Mouse (Mus musculus) midbrain, embryonic 11.5 days (tissue): Measurements from ENCODE around the gene Sptan1. TPM values are rescaled to one million over a fixed set of nuclear protein-coding genes. Genes with fewer than 3 reads are reported as not detected.

Experiments used
- ATAC-seq: fragments of 200-750 bp; cut with Nextera tagmentation; 2 replicates; pipeline ENCODE4 v1.8.0; 2017; ENCODE audit warnings: moderate TSS enrichment, moderate library complexity; ENCODE audit not compliant: low FRiP score
- DNase-seq: peaks from one replicate; pipeline ENCODE4 v3.0.0; 2015; ENCODE audit warnings: low spot score; ENCODE audit errors: missing footprints
- H3K27ac ChIP-seq: fragments of 300-500 bp; sonication (generic); 2 replicates; pipeline ENCODE4 v1.5.1; 2014; ENCODE audit warnings: low read depth, low read length
- H3K27me3 ChIP-seq: fragments of 300-500 bp; sonication (generic); 2 replicates; pipeline ENCODE4 v1.6.1; 2014; ENCODE audit warnings: mild to moderate bottlenecking, low read length, moderate library complexity, mixed read lengths; ENCODE audit not compliant: control insufficient read depth, insufficient read depth
- H3K36me3 ChIP-seq: fragments of 300-500 bp; sonication (generic); 2 replicates; pipeline ENCODE4 v1.6.1; 2014; ENCODE audit warnings: mild to moderate bottlenecking, low read length, moderate library complexity, mixed read lengths; ENCODE audit not compliant: control insufficient read depth, insufficient read depth
- H3K4me1 ChIP-seq: fragments of 300-500 bp; sonication (generic); 2 replicates; pipeline ENCODE4 v1.6.1; 2014; ENCODE audit warnings: low read length; ENCODE audit not compliant: control insufficient read depth, insufficient read depth
- H3K4me2 ChIP-seq: fragments of 300-500 bp; sonication (generic); 2 replicates; pipeline ENCODE4 v1.6.1; 2014; ENCODE audit warnings: mild to moderate bottlenecking, moderate library complexity
- H3K4me3 ChIP-seq: fragments of 300-500 bp; sonication (generic); 2 replicates; pipeline ENCODE4 v1.5.1; 2014; ENCODE audit warnings: low read depth, low read length
- H3K9ac ChIP-seq: fragments of 300-500 bp; sonication (generic); 2 replicates; pipeline ENCODE4 v1.6.1; 2014; ENCODE audit warnings: low read length
- H3K9me3 ChIP-seq: fragments of 300-500 bp; sonication (generic); 2 replicates; pipeline ENCODE4 v1.6.1; 2016; ENCODE audit warnings: low read length; ENCODE audit not compliant: control insufficient read depth
- WGBS: fragments of 180-500 bp; shearing (Covaris S2); extraction: QIAGEN DNeasy Blood & Tissue Kit; methylation state at CpG from one replicate; pipeline ENCODE4 v1.1.7; 2014; 5-methylcytosine and 5-hydroxymethylcytosine counted together
- polyA plus RNA-seq: library from polyadenylated mRNA; unstranded; fragments of >200 nt; fragmentation: Nextera tagmentation; extraction: Ambion mirVana; gene quantifications from 2 replicates; pipeline ENCODE4 v1.2.1, GENCODE M21; 2014

Gene Sptan1
- polyA plus RNA-seq, 1 experiment from 2014 or later = 136 TPM

DNA sequence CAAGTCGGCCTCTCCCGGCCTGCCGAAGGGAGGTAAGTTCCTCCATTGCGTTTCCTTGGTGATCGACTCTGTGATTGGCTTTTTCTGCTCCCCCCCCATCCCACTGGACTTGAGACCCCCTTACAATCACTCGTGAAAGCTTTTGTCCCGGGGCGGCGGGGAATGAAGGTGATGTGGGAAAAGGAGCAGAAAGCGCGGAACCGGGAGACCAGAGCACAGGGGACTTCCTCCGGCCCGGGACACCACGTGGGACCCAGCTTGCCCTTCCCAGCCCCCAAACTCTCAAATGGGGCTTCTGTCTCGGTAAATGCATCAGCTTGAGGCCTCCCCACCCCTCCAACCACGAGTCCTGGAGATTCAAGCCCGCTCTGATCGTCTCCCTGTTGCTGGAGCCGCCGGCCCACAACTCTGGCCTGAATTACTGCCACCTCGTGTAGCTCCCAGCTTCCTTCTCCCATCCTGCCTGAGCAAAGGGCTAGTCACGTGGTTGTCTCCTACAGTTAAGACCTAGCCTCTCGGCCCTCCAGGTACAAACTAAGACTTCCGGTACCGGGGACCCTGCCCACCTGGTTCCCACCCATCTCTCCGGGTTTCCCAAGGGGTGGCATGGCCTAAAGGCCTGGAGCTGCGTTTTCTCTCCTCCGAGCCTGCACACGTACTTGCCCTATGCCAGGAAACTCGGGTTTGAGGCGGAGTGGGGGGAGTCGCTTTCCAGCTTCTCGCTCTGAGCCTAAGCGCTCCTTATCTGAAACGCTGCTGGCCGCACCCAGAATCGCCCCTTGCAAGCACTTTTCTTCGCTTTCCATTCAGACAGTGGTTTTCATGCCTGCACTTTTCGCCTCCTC lies 97.1 kb downstream of the Sptan1 start:
- H3K27ac ChIP-seq = peak overlapping the region; percentile 87
- H3K9ac ChIP-seq = peak overlapping the region; percentile 81
- no peaks in the 10 kb centered on the region for H3K36me3 ChIP-seq
- H3K9me3 ChIP-seq = no peaks in the 10 kb centered on the region
- H3K27me3 ChIP-seq = no peaks in the 10 kb centered on the region
- peak overlapping the region; percentile 65 for H3K4me3 ChIP-seq
- H3K4me2 ChIP-seq = peak overlapping the region; percentile 95
- under 1% methylated on average over 40 of the region's 40 CpGs for WGBS
- peaks cover 28% of the 10 kb centered on the region for H3K4me1 ChIP-seq
- peak; percentile 98 for DNase-seq
- 0 out of 2 replicates have a peak, but pooled peaks have one; percentile 12 for ATAC-seq

DNA sequence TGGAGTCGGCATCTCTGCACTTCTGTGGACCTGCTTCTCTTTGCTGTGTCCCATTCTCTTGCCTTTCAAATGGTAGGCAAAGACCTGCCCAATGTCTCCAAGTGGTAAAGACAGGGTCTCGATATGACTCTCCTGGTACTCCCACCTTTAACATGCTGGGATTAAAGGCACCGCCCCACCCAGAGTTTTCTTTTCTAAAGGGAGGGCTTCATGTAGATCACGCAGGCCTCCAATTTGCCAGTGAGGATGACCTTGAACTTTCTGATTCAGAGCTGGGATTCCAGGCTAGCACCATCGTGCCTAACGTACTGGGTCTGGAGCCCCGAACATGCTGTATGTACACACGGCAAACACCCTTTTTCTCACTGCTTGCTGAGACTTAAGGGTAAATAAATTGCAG lies 97.9 kb downstream of the Sptan1 start:
- ATAC-seq (no peak), DNase-seq (no peak)
- Histone ChIP-seq H3K36me3 (peaks cover 1% of the 10 kb centered on the region; the same call in 1 of the 2 replicates), H3K4me2 (peak overlapping the region; percentile 95), H3K9me3 (no peaks in the 10 kb centered on the region), H3K27me3 (no peaks in the 10 kb centered on the region), H3K4me3 (peak overlapping the region; percentile 65), H3K9ac (peak overlapping the region; percentile 81), H3K4me1 (peaks cover 30% of the 10 kb centered on the region), H3K27ac (peak overlapping the region; percentile 87; the same call in 1 of the 2 replicates)
- 2% methylated on average over 8 of the region's 8 CpGs for WGBS

DNA sequence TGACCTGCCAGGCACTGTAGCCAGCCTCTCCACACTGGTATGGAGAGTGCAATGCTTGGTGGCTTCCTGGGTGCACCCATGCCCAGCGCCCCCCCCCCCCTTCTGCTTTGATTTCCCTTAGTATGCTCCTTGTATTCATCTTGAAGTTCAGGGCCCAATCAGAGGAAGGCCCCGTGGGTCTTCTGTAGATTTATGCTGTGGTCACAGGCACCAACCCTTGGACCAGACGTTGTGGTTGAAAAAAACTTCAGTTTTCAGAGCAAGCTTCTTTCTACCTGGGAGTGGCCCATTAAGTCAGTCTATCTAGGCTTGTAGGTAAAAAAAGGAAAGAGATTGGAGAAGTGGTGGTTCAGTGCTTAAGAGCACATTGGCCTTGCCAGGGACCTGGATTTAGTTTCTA lies 98.4 kb downstream of the Sptan1 start:
- ATAC-seq (no peak), DNase-seq (no peak)
- Histone ChIP-seq H3K4me3 (peak overlapping the region; percentile 65), H3K27me3 (no peaks in the 10 kb centered on the region), H3K27ac (no peak overlapping the region), H3K36me3 (peaks cover 2% of the 10 kb centered on the region; the same call in 1 of the 2 replicates), H3K9me3 (no peaks in the 10 kb centered on the region), H3K4me2 (peak overlapping the region; percentile 95), H3K4me1 (peaks cover 32% of the 10 kb centered on the region), H3K9ac (peak overlapping the region; percentile 81)
- WGBS = 7% methylated on average over 2 of the region's 3 CpGs

- no peak for ATAC-seq
- peaks cover 32% of the 10 kb centered on the region for H3K4me1 ChIP-seq
- H3K27ac ChIP-seq = no peak overlapping the region
- H3K9me3 ChIP-seq = no peaks in the 10 kb centered on the region
- peak overlapping the region; percentile 65; the same call in 1 of the 2 replicates for H3K4me3 ChIP-seq
- peak overlapping the region; percentile 95 for H3K4me2 ChIP-seq
- H3K27me3 ChIP-seq = no peaks in the 10 kb centered on the region
- H3K9ac ChIP-seq = peak overlapping the region; percentile 81
- DNase-seq = no peak
- WGBS = 48% methylated on average over 3 of the region's 3 CpGs
- peaks cover 5% of the 10 kb centered on the region; the same call in 1 of the 2 replicates for H3K36me3 ChIP-seq
These were observed 98.9 kb downstream of the Sptan1 start for GRCm38 (mm10) chr2:30064298-30064697.

- H3K4me2 ChIP-seq = peak overlapping the region; percentile 59
- DNase-seq = peak; percentile 99
- H3K27ac ChIP-seq = peak overlapping the region; percentile 99
- H3K36me3 ChIP-seq = peaks cover 11% of the 10 kb centered on the region; the same call in 1 of the 2 replicates
- peak overlapping the region; percentile 100 for H3K4me3 ChIP-seq
- no peaks in the 10 kb centered on the region for H3K27me3 ChIP-seq
- peak overlapping the region; percentile 100 for H3K9ac ChIP-seq
- peaks cover 32% of the 10 kb centered on the region for H3K4me1 ChIP-seq
- peak; percentile 94 for ATAC-seq
- 0% methylated on average over 33 of the region's 101 CpGs for WGBS
- H3K9me3 ChIP-seq = no peaks in the 10 kb centered on the region
These were observed 100.9 kb downstream of the Sptan1 start for GRCm38 (mm10) chr2:30066046-30066901.

DNA sequence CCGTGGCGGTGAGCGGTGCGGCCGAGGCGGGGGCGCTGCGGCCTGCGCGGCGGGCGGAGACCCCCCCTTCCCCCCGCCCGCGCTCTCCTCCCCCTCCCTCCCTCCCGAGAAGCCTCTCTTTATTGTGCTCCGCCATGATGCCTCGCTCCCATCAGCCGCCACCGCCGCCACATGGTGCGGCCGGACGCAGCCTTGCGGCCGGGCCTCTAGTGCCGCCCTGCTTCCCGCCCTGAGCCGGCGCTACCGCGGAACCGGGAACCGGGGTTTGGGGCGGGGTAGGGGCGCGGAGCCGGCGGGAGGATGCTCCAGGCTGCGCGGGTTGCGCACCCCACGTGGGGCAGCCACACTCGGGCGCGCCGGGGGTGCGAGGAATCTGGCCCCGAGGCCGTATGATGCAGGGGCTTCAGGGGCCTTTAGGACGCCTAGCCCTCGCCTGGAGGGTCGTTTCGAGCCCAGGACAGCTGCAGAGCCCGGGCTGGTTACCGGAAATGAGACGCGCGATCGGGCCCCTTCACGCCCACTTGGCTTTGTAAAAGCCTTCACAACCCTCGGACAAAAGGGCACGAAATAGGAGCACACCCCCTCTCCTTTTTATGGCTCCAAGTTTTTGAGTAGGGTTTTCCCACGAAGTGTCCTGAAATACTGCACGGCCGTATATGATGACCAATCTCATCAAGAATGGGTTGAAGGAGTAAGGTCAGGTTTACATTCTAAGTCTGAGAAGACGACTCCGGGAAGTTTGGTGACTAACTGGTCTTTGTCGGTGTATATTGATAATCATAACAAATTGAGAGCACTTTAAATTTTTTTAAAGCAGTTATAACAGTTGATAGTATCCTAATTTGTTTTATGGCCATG lies 101.9 kb downstream of the Sptan1 start:
- Histone ChIP-seq H3K4me3 (peak overlapping the region; percentile 100), H3K4me2 (peak overlapping the region; percentile 64), H3K27me3 (no peaks in the 10 kb centered on the region), H3K9ac (peak overlapping the region; percentile 100), H3K9me3 (no peaks in the 10 kb centered on the region), H3K4me1 (peaks cover 28% of the 10 kb centered on the region), H3K36me3 (peaks cover 11% of the 10 kb centered on the region; the same call in 1 of the 2 replicates), H3K27ac (peak overlapping the region; percentile 99)
- ATAC-seq = peak; percentile 15
- under 1% methylated on average over 58 of the region's 69 CpGs for WGBS
- DNase-seq = peak; percentile 94

DNA sequence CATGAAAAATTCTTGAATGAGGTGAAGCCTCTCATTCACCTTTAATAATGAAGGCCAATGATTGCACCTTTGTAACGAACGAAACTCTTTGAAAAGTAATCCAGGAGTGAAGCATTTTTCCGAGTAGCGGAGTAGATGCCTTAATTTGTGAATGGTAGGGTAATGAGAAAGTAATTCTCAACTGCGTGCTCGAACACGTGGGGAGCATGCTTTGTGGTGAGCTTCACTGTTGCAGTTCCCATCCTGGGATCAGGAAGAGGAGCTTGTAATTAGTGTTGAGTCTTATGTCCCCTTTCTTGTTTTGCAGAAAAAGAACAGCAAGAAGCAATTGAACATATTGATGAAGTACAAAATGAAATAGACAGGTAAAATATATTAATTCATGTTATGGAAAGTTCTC lies 102.6 kb downstream of the Sptan1 start:
- ATAC-seq (no peak), DNase-seq (no peak)
- Histone ChIP-seq H3K9me3 (no peaks in the 10 kb centered on the region), H3K9ac (peak overlapping the region; percentile 100), H3K36me3 (peaks cover 13% of the 10 kb centered on the region; the same call in 1 of the 2 replicates), H3K4me2 (peak overlapping the region; percentile 64), H3K4me1 (peaks cover 26% of the 10 kb centered on the region), H3K27ac (no peak overlapping the region), H3K27me3 (no peaks in the 10 kb centered on the region), H3K4me3 (peak overlapping the region; percentile 100)
- WGBS = 42% methylated on average over 7 of the region's 7 CpGs

GRCm38 (mm10) chr2:30072875-30073274 lies 107.5 kb downstream of the Sptan1 start:
- Histone ChIP-seq H3K4me1 (peaks cover 3% of the 10 kb centered on the region; the same call in 1 of the 2 replicates), H3K27me3 (no peaks in the 10 kb centered on the region), H3K27ac (no peak overlapping the region), H3K4me3 (no peak overlapping the region), H3K9ac (no peak overlapping the region), H3K9me3 (no peaks in the 10 kb centered on the region), H3K36me3 (peaks cover 13% of the 10 kb centered on the region; the same call in 1 of the 2 replicates), H3K4me2 (no peak overlapping the region)
- 74% methylated on average over 7 of the region's 7 CpGs for WGBS
- peak; percentile 87 for DNase-seq
- no peak for ATAC-seq
